Mouse (Mus musculus) adrenal gland, adult 10 weeks (tissue): ENCODE data around the gene Fbxw2. TPM values are rescaled to one million over a fixed set of nuclear protein-coding genes. Genes with fewer than 3 reads are reported as not detected.

Source experiments
- polyA plus RNA-seq: library from polyadenylated mRNA; stranded (reverse); fragments of 350-450 nt; fragmentation: Illumina TruSeq; extraction: RNeasy Lipid Tissue Mini Kit (QIAGEN cat#74804); gene quantifications from one replicate; pipeline ENCODE4 v1.2.3, GENCODE M21; 2014; ENCODE audit warnings: low read depth, low replicate concordance

The Fbxw2 gene
- polyA plus RNA-seq = 127 TPM

DNA sequence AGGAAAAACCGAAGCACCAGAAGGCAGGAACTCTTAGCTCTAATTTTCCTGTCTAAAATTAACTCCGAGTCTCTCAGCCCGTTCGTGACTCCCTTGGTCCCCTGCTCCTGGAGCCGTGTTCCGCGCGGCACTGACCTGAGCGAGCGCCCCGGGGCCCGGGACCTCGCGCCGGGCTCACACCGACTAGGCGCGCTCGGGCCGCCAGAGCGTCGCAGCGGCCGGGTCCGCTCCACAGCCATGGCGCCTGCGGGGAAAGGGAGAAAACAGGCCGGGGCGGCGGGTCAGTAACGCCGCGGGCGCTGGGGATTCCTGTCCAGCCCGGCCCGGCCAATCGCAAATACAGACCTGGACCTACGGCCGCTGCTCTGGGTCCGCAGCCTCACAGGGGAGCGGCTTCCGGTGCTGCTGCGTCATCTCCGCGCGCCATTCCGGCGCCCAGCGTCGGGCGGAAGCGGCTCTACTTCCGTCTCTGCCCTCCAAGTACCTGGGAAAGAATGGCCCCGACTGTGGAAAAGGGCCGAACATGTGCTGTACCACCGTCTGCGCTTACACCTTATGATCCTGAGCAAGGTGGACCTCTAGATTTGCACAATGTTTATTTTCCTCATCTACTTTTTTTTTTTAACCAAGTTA, at the start of gene Fbxw2:
Gene Fbxw2 (minus strand): TSS at position 485 of the 633 bp plus-strand sequence.

DNA sequence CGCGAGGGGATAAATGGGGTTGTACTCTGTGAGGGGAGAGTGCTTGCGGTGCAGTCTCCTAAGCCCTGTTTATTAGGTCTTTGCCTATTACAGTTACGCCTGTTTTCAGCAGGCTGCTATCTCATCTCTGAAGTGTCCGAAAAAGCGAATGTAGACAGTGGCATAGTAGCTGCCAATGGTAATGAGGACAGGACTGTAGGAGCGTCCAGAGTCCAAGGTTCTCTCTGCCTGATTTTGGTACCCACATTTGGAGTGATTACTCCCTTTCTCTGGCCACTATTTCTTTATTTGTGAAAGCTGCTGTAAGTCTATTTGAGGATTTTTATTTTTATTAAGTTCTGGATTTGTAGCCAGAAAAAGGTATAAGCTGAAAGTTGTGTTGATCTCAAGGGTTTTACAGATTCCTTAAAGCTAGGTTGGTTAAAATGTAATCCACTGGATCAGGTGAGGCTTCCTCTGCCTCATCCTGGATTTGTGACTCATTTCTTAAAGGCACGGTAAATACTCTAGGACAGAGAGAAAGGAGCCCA, 48.8 kb upstream of the Fbxw2 start, which contains the start of gene Psmd5:
Gene Psmd5 (minus strand): TSS at position 153 of the 530 bp plus-strand sequence.

DNA sequence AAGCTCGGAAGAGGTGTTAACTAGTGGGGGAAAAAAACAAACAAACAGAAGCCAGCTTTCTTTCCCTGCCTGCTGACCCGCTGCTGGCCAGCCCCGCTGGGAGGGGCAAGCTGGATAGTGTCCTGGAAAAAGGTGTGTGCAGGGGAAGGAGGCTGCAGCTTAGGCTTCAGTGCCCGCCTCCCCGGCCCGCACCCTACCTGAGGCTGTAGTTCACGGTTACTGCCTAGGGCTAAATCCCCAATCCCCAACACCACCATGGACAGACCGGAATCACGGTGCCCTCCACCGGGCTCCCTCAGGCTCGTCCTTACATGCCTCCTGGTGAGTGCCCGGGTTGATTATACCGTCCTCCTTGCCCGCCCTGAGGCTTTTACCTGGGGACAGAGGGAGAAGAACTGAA, 48.2 kb upstream of the Fbxw2 start, which contains the start of gene Cutal:
Gene Cutal (plus strand): TSS at position 126 of the 400 bp plus-strand sequence.

DNA sequence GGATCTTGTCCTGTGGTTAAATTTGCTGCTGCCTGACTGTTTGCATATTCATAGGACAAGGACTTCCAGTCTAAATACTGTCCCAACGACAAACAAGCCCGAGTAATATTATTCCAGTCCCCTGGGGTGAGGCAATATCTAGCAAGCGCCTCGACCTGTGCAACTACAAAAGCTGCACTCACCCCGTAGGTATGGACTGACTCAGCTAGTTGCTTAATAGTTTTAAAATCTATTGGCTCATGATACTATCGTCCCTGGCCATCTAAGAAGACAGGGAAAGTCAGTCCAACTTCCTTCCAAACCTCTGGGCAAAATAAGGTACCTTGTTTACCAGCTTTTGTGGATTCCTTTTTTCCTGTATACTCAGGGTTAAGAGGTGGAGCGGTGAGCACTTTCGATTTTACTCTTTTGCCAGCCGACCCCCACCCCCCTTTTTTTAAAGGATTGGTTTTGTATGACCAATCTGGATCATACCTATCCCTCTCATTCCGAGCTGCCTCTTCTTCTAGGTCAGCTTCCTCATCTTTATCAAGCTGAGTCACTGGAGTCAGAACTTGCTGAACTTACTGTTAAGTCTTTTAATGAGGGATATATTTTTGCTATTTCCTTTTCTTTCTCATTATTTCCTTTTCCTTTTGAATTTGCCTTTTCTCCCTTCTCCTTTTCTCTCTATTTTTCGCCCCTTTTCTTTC, 6.8 kb upstream of the Fbxw2 start, which contains the start of gene Gm34653:
Gene Gm34653 (plus strand): TSS at position 242 of the 692 bp plus-strand sequence.

DNA sequence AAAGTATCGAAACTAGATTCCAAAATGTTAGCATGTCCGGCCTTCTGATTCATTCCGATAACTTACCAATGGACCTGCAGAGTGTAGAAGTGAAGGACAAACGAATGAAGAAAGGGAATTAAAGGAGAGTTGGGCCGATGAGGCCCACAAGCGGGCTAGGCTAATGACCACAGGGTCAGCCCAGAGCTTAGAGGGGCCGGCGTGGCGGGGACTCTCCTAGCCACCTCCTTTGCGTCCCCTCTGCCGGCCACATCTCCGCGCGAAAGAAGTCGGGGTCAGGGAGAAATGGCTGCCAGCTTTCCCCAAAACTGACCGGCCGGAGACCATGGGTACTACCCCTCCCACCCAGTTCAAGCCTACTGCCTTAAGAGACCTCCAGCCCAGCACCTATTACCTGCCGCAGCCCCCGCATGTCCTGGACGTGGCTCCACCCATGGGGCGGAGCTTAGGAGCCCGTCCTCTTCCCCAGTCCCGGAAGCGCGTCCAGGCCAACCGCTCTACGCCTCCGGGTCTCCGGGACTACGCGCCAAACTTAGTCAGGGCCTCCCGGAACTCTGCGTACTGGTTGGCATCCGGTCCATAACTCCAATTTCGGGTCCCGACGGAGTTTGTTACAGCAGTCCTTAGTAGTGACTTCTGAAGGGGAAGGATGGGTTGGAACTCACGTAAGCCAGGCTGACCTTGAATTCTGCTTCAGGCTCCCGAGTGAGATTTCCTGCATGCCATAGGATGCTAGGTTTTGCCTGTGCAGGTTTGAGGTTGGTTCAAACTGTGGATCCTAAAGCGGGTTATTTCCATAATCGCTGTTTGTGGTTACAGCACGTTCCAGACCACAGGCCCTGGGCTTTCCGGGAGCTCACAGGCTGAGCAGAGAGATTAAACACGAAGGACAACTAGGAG, 26.5 kb downstream of the Fbxw2 start, which contains the start of gene Rabepk:
Gene Rabepk (minus strand): TSS at position 556 of the 900 bp plus-strand sequence.

DNA sequence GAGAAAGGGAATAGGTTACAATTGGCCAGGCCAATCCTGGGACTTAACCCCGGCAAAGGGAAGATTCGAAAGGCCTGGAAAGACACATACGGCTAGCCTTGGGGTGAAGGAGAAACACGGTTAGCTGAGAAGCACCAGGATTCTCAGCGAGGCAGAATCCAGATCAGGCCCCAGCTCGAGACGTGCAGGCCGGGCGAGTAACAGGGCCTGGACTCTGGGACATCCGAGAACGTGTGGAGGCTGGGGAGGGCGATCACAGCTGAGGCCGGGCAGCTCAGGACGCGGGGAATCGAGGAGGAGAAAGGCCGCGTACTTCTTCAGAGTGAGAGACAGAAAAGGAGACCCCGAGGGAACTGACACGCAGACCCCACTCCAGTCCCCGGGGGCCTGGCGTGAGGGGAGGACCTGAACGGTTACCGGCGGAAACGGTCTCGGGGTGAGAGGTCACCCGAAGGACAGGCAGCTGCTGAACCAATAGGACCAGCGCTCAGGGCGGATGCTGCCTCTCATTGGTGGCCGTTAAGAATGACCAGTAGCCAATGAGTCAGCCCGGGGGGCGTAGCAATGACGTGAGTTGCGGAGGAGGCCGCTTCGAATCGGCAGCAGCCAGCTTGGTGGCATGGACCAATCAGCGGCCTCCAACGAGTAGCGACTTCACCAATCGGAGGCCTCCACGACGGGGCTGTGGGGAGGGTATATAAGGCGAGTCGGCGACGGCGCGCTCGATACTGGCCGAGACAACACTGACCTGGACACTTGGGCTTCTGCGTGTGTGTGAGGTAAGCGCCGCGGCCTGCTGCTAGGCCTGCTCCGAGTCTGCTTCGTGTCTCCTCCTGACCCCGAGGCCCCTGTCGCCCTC, 54.5 kb downstream of the Fbxw2 start, which contains the start of gene Hspa5:
Gene Hspa5 (plus strand): TSS at position 603 of the 859 bp plus-strand sequence.

DNA sequence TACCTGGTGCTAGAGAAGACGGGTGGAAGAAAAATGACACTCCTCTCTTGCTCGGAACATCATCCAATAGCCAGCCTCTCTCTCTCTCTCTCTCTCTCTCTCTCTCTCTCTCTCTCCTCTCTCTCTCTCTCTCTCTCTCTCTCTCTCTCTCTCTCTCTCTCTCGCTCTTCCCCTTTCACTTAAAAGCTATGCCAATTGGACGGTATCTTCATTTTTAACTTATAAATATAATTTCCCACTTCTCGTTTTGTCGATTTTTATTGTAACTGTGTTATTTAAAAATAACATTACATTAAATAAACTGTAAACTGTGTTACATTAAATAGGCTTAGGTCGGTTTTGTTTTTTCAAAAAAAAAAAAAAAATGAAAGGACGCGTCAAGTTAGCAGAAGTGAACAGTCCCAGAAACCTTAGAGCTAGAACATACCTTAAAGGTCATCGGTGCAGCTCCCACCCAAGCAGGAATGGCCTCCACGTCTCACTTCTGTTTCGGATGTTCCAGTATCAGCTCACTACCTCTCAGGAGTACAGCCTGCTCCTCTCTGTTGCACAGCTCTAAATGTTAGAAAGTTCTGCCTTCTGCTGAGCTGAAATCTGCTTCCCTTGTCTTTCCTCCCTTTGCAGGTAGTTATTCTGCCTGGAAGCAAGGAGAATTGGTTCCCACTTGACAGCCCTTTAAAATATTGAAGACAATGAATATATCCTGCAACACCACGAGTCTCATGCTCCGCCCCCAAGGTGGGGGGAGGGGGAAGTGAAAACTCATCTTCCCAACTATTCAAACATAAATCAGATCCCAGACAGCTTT, 71.4 kb downstream of the Fbxw2 start, which contains the start of gene Gapvd1:
Gene Gapvd1 (minus strand): TSS at position 682 of the 808 bp plus-strand sequence.

Other genes starting within 250 kb of the Fbxw2 start
- 63.2 TPM for gene Gapvd1, start 71.1 kb downstream of the Fbxw2 start, polyA plus RNA-seq
- 1,305 TPM for gene Hspa5, start 54.3 kb downstream of the Fbxw2 start, polyA plus RNA-seq
- gene Rabepk, start 26.4 kb downstream of the Fbxw2 start, polyA plus RNA-seq = 9.6 TPM
- not detected for gene Gm34653, start 6.7 kb upstream of the Fbxw2 start, polyA plus RNA-seq
- not detected for gene Cutal, start 48.1 kb upstream of the Fbxw2 start, polyA plus RNA-seq
- gene Psmd5, start 48.7 kb upstream of the Fbxw2 start, polyA plus RNA-seq = 72.4 TPM
- gene Phf19, start 87.7 kb upstream of the Fbxw2 start, polyA plus RNA-seq = 2.0 TPM
- 1.7 TPM for gene Traf1, start 135.5 kb upstream of the Fbxw2 start, polyA plus RNA-seq
- 1.3 TPM for gene Hc, start 235.1 kb upstream of the Fbxw2 start, polyA plus RNA-seq